Mouse (Mus musculus) liver, embryonic 13.5 days (tissue): Measurements from ENCODE around the gene Kirrel. TPM values are rescaled to one million over a fixed set of nuclear protein-coding genes. Genes with fewer than 3 reads are reported as not detected.

Experiments used
- ATAC-seq: fragments of 200-750 bp; cut with Nextera tagmentation; 2 replicates; pipeline ENCODE4 v1.8.0; 2017; ENCODE audit warnings: low read depth, mild to moderate bottlenecking, moderate number of reproducible peaks, moderate library complexity
- DNase-seq: peaks from one replicate; pipeline ENCODE4 v3.0.0; 2022
- H3K27ac ChIP-seq: fragments of 300-500 bp; sonication (generic); 2 replicates; pipeline ENCODE4 v1.5.1; 2015; ENCODE audit warnings: moderate library complexity, mild to moderate bottlenecking, inconsistent platforms
- H3K27me3 ChIP-seq: fragments of 300-500 bp; sonication (generic); 2 replicates; pipeline ENCODE4 v1.6.1; 2015; ENCODE audit warnings: mild to moderate bottlenecking, inconsistent platforms
- H3K36me3 ChIP-seq: fragments of 300-500 bp; sonication (generic); 2 replicates; pipeline ENCODE4 v1.6.1; 2015; ENCODE audit warnings: mild to moderate bottlenecking, inconsistent platforms
- H3K4me1 ChIP-seq: fragments of 300-500 bp; sonication (generic); replicated peaks from 2 replicates; pipeline ENCODE4 v1.6.1; 2015; ENCODE audit warnings: inconsistent platforms
- H3K4me2 ChIP-seq: fragments of 300-500 bp; sonication (generic); 2 replicates; pipeline ENCODE4 v1.6.1; 2015; ENCODE audit warnings: inconsistent platforms, mild to moderate bottlenecking, moderate library complexity
- H3K4me3 ChIP-seq: fragments of 300-500 bp; sonication (generic); replicated peaks from 2 replicates; pipeline ENCODE4 v1.5.1; 2015; ENCODE audit warnings: mild to moderate bottlenecking, inconsistent platforms
- H3K9ac ChIP-seq: fragments of 300-500 bp; sonication (generic); 2 replicates; pipeline ENCODE4 v1.6.1; 2015; ENCODE audit warnings: mild to moderate bottlenecking, inconsistent platforms
- H3K9me3 ChIP-seq: fragments of 300-500 bp; sonication (generic); replicated peaks from 2 replicates; pipeline ENCODE4 v1.6.1; 2016; ENCODE audit warnings: inconsistent platforms
- WGBS: fragments of 180-500 bp; shearing (Covaris S2); methylation state at CpG from one replicate; pipeline ENCODE4 v1.1.7; 2015; ENCODE audit not compliant: insufficient replicate concordance; 5-methylcytosine and 5-hydroxymethylcytosine counted together
- polyA plus RNA-seq: library from polyadenylated mRNA; unstranded; fragments of >200 nt; fragmentation: Nextera tagmentation; extraction: Ambion mirVana; gene quantifications from 2 replicates; pipeline ENCODE4 v1.2.1, GENCODE M21; 2015

Gene Kirrel
- polyA plus RNA-seq, 1 experiment from 2014 or later: 1.2 TPM

- H3K4me2 ChIP-seq: no peak overlapping the region
- peaks cover 10% of the 10 kb centered on the region for H3K4me1 ChIP-seq
- no peak overlapping the region for H3K9ac ChIP-seq
- H3K36me3 ChIP-seq: no peaks in the 10 kb centered on the region
- 54% methylated on average over 2 of the region's 2 CpGs for WGBS
- no peak for DNase-seq
- H3K27me3 ChIP-seq: no peaks in the 10 kb centered on the region
- no peak for ATAC-seq
- no peak overlapping the region for H3K4me3 ChIP-seq
- no peaks in the 10 kb centered on the region for H3K9me3 ChIP-seq
- H3K27ac ChIP-seq: no peak overlapping the region
Observed at GRCm38 (mm10) chr3:87153038-87153437, 21.5 kb downstream of the Kirrel start.

- Histone ChIP-seq H3K4me3 (no peak overlapping the region), H3K27me3 (no peaks in the 10 kb centered on the region), H3K4me2 (no peak overlapping the region), H3K9ac (no peak overlapping the region), H3K36me3 (no peaks in the 10 kb centered on the region), H3K9me3 (no peaks in the 10 kb centered on the region), H3K4me1 (peaks cover 6% of the 10 kb centered on the region; the same call in 1 of the 2 replicates), H3K27ac (no peak overlapping the region)
- DNase-seq (no peak), ATAC-seq (no peak)
- 49% methylated on average over 4 of the region's 4 CpGs for WGBS
Observed at GRCm38 (mm10) chr3:87152111-87152738, 22.3 kb downstream of the Kirrel start.

- Histone ChIP-seq H3K9me3 (no peaks in the 10 kb centered on the region), H3K4me1 (peaks cover 6% of the 10 kb centered on the region; the same call in 1 of the 2 replicates), H3K9ac (no peak overlapping the region), H3K36me3 (no peaks in the 10 kb centered on the region), H3K4me3 (no peak overlapping the region), H3K4me2 (no peak overlapping the region), H3K27ac (peak overlapping the region; percentile 71; the same call in 1 of the 2 replicates), H3K27me3 (no peaks in the 10 kb centered on the region)
- DNase-seq (no peak), ATAC-seq (no peak)
- 62% methylated on average over 2 of the region's 2 CpGs for WGBS
Observed at GRCm38 (mm10) chr3:87151294-87151826, 23.2 kb downstream of the Kirrel start.

- Histone ChIP-seq H3K4me1 (peaks cover 6% of the 10 kb centered on the region; the same call in 1 of the 2 replicates), H3K36me3 (no peaks in the 10 kb centered on the region), H3K4me2 (no peak overlapping the region), H3K27ac (peak overlapping the region; percentile 71), H3K27me3 (no peaks in the 10 kb centered on the region), H3K4me3 (no peak overlapping the region), H3K9me3 (no peaks in the 10 kb centered on the region), H3K9ac (no peak overlapping the region)
- ATAC-seq: no peak
- no peak for DNase-seq
- WGBS: 47% methylated on average over 16 of the region's 16 CpGs
Observed at GRCm38 (mm10) chr3:87150689-87151244, 23.8 kb downstream of the Kirrel start.

GRCm38 (mm10) chr3:87150056-87150688 is 24.4 kb downstream of the Kirrel start:
- H3K36me3 ChIP-seq: no peaks in the 10 kb centered on the region
- peak overlapping the region; percentile 72 for H3K27ac ChIP-seq
- no peak overlapping the region for H3K9ac ChIP-seq
- no peaks in the 10 kb centered on the region for H3K9me3 ChIP-seq
- H3K4me3 ChIP-seq: no peak overlapping the region
- DNase-seq (no peak), ATAC-seq (no peak)
- 63% methylated on average over 8 of the region's 8 CpGs for WGBS
- peaks cover 6% of the 10 kb centered on the region; the same call in 1 of the 2 replicates for H3K4me1 ChIP-seq
- no peaks in the 10 kb centered on the region for H3K27me3 ChIP-seq
- H3K4me2 ChIP-seq: no peak overlapping the region

- Histone ChIP-seq H3K27me3 (no peaks in the 10 kb centered on the region), H3K9ac (no peak overlapping the region), H3K4me2 (no peak overlapping the region), H3K9me3 (no peaks in the 10 kb centered on the region), H3K4me3 (no peak overlapping the region), H3K27ac (no peak overlapping the region; the same call in 1 of the 2 replicates), H3K36me3 (no peaks in the 10 kb centered on the region), H3K4me1 (peaks cover 6% of the 10 kb centered on the region; the same call in 1 of the 2 replicates)
- no peak for DNase-seq
- 58% methylated on average over 10 of the region's 10 CpGs for WGBS
- no peak for ATAC-seq
Observed at GRCm38 (mm10) chr3:87149425-87149824, 25.1 kb downstream of the Kirrel start.

- Histone ChIP-seq H3K36me3 (no peaks in the 10 kb centered on the region), H3K4me2 (no peak overlapping the region), H3K9me3 (no peaks in the 10 kb centered on the region), H3K27me3 (no peaks in the 10 kb centered on the region), H3K4me3 (no peak overlapping the region), H3K4me1 (no peaks in the 10 kb centered on the region), H3K27ac (no peak overlapping the region), H3K9ac (no peak overlapping the region)
- 49% methylated on average over 6 of the region's 6 CpGs for WGBS
- no peak for ATAC-seq
- DNase-seq: no peak
Observed at GRCm38 (mm10) chr3:87144476-87145240, 29.9 kb downstream of the Kirrel start.

- 65% methylated on average over 5 of the region's 5 CpGs for WGBS
- ATAC-seq (no peak), DNase-seq (no peak)
- Histone ChIP-seq H3K36me3 (no peaks in the 10 kb centered on the region), H3K4me1 (no peaks in the 10 kb centered on the region), H3K9ac (no peak overlapping the region), H3K4me2 (no peak overlapping the region), H3K9me3 (no peaks in the 10 kb centered on the region), H3K27ac (no peak overlapping the region), H3K4me3 (no peak overlapping the region), H3K27me3 (no peaks in the 10 kb centered on the region)
Observed at GRCm38 (mm10) chr3:87140284-87140683, 34.3 kb downstream of the Kirrel start.

GRCm38 (mm10) chr3:87136782-87137181 is 37.8 kb downstream of the Kirrel start:
- Histone ChIP-seq H3K27ac (no peak overlapping the region), H3K9me3 (no peaks in the 10 kb centered on the region), H3K4me3 (no peak overlapping the region), H3K4me1 (0 out of 2 replicates have a peak, but pooled peaks cover 3% of the 10 kb centered on the region), H3K9ac (no peak overlapping the region), H3K27me3 (no peaks in the 10 kb centered on the region), H3K4me2 (no peak overlapping the region), H3K36me3 (no peaks in the 10 kb centered on the region)
- ATAC-seq (no peak), DNase-seq (no peak)
- 72% methylated on average over 7 of the region's 7 CpGs for WGBS

GRCm38 (mm10) chr3:87134951-87135350 is 39.6 kb downstream of the Kirrel start:
- Histone ChIP-seq H3K4me3 (no peak overlapping the region), H3K27me3 (no peaks in the 10 kb centered on the region), H3K9ac (no peak overlapping the region), H3K27ac (no peak overlapping the region), H3K36me3 (no peaks in the 10 kb centered on the region), H3K9me3 (no peaks in the 10 kb centered on the region), H3K4me2 (no peak overlapping the region), H3K4me1 (peaks cover 4% of the 10 kb centered on the region; the same call in 1 of the 2 replicates)
- DNase-seq: no peak
- ATAC-seq: no peak

- Histone ChIP-seq H3K36me3 (no peaks in the 10 kb centered on the region), H3K4me2 (no peak overlapping the region), H3K9ac (no peak overlapping the region), H3K27me3 (no peaks in the 10 kb centered on the region), H3K4me1 (peaks cover 4% of the 10 kb centered on the region; the same call in 1 of the 2 replicates), H3K4me3 (no peak overlapping the region), H3K27ac (no peak overlapping the region), H3K9me3 (no peaks in the 10 kb centered on the region)
- DNase-seq (no peak), ATAC-seq (no peak)
- 47% methylated on average over 11 of the region's 11 CpGs for WGBS
Observed at GRCm38 (mm10) chr3:87131694-87132347, 42.7 kb downstream of the Kirrel start.
